Mouse (Mus musculus) heart, adult 11 months (tissue): ENCODE measurements around the gene Fkbp14.

Experiments
- DNase-seq: peaks from one replicate; pipeline ENCODE4 v3.0.0; 2022

Gene Fkbp14

DNA sequence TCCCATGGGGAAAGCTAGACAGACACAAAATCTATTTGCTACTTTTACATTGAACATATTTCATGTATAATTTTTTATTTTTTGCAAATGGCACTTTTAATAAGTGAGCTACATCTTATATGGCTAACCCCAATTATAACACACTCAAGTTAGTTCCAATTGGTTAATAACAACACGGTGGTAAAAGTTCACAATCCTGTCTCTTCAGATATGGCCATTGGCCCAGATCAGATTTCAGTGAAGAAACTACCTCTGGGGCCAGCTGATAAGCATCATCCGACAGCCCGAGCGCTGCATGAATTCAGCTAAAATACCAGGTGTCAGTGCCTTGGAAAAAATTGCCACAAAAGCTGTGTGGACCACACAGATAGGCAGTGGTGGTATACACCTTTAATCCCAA is 9.4 kb downstream of the Fkbp14 start:
- DNase-seq: no peak

DNA sequence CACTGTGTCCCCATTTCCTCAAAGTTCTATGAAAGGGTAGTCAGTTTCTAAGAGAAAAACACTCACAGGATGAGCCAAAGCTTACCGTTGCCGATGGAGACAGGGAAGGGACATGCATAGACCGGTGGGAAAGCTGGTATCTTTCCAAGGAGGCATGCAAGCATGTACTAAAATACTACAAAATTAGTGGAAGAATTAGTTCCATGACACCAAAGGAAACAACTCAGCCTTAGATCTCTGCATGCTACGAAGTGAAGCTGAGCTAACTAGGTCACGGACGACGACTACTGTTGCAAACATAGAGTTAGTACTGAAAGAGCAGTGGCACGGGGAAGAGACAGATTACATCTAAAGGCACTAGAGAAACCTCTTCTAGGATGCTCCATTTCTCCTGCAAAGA is 10.2 kb downstream of the Fkbp14 start:
- DNase-seq: peak; percentile 39

DNA sequence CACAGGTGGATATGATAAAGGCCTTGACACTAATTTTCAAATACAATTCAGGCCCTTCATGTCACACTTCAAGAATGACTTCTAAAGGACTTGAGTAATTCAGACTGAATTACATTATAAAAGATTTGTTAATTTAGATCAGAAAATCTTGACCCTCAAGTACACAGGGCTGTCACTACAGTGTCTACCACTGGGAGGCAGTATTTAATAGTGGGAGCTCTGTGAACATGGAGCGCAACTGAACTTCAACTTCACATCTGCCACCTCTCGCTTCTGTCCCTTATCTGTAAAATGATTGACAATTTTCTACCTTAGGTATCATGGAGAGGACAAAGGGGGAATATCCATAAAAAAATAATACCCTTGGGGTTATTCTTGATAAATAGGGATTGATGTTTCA is 10.9 kb downstream of the Fkbp14 start:
- DNase-seq: peak; percentile 69

DNA sequence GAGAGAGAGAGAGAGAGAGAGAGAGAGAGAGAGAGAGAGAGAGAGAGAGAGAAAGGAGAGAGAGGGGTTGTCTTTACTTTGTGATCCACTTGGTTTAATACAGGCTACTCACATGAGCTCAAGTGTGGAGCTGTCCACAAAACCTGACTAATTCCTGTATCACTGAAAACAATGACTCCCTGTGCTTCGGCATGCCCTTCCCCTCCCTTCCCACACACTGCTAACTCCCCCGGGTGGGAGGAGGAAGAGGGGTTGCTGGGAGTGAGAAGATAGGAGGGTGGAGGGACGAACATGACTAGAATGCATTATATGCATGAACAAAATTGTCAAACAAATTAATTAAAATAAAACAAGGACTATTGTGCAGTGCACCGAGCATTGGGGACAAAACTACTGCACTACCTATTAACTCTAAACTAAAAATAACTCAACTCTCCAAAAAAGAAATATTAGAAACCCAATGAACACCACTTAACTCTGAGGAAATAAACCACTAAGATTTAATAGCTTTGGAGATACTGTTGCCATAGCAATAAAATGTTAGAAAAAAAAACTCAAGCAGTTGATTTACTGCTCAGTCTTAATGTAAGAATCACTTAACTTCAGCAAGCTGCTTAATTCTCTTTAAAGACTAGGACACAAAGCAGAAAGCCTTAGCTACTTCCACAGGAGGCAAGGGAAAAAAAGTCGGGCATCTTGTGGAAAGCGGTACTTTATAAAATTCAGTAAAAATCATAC is 23.7 kb downstream of the Fkbp14 start:
- DNase-seq: peak; percentile 34

DNA sequence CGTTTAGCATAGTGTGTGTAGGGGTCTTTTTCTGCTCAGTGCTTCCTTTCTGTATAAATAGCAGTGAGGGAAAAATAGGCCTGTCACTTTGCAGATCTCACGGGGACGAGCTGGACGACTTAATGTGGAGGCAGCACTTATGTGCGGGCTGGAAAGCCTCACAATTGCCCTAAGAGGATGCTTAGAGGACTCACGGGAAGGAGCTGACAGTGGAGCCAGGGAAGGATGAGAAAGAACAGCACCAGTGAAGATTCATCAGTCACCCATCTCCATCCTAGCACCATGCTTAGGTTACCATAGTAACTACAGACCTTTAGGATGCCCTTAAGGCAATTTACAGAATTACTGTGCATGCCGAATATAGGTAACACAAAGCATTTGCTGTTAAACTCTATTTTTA is 27.3 kb downstream of the Fkbp14 start:
- DNase-seq: peak; percentile 23

DNA sequence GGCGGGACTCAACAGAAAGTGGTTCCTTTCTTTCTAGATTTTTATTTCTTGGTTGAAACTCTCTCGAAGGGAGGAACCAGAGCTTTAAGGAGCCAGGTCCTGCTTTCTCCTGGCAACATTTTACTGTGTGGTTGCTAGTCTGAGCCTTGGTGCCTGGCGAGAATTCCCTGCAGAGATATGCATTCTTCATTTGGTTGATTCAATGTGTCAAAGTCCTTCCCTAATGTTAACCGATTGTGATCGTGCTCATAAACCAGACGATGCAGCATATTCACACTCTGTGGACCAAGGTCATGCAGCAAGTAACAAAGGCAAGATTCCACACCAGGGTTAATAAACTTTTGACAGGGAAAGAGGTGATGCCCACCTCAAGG is 30.6 kb downstream of the Fkbp14 start:
- no peak for DNase-seq

DNA sequence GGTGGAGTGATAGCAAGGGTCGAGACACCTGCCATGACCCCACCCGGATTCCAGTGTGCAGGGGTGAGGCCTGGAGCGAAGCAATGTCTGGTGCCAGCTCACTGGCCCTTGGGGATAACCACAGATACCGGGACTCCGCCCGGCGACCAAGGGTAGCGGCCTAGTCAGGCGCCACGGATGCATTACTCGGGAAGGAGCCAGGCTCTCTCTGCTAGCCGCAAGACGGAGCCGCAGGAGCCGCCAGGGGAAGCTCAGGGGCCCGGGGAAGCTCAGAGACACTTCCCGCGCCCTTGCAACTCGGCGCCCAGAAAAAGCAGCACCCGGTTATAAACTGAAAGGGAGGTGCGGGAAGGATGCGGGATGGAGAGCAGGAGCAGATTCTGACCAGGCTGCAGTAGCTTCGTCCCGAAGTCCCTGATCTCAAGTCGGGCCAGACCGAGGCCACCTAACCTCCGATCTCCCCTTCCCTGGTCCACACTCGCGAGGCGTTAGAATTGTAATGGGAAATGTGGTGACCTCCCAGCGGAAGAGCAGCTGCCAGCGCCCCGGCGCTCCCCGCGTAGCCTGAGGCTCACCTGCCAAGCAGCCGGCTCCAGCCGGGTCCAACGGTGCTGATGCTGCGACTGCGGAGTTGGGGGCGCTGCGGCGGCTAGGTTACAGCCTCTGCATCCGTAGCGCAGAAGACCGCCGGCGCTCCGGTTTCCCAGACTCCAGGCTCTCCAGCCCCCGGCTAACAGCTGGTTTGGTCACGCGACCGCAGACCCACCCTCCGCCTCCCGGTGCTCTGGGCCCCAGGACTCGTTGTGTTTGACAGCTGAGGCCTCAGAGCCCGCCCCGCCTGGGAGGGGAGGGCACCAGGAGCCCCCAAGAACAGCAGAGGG is 31.2 kb downstream of the Fkbp14 start, which contains the start of gene Scrn1:
Gene Scrn1 (minus strand): TSS at position 825 of the 881 bp plus-strand sequence.
- DNase-seq: peak; percentile 98

DNA sequence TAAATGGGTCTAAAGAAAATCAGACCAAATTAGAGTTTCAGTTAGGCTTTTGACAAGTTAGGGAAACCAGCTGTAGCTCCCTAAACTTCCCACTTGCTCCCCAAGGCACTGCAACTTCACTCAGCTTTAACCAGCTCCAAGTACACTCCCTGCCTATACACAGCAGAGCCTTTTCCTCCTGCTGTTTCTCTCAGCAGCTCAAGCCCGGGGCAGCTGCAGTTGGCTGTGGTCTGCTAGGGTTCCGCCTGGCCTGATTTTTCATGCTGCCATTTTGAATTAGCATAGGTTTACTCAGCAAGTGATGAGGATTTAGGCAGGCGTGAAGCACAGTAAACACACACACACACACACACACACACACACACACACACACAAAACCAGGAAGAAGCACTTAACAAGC is 32.1 kb downstream of the Fkbp14 start:
- DNase-seq: peak; percentile 94

DNA sequence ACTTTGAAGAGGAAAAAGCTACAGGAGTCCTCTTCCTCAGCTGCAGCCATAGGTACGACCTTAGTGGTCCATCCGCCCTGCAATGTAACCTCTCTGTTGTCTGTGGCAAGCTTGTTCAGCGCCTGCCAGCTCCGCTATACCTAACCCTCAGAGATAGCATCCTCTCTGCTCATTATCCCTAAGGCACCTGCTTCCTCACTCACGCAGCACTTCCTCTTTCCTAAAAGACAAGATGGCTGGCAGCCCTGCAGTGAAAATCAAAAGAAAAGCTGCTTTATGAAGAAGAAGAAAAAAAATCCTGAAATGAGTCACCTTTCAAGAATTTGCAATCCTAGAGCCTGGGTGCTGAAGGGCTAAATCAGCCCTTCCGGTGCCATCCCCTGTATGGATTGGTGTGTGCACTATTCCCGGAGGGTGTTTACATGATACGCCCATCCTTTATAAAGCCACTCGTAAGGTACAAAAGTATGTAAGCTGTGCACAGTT is 32.6 kb downstream of the Fkbp14 start:
- DNase-seq: peak; percentile 87

DNA sequence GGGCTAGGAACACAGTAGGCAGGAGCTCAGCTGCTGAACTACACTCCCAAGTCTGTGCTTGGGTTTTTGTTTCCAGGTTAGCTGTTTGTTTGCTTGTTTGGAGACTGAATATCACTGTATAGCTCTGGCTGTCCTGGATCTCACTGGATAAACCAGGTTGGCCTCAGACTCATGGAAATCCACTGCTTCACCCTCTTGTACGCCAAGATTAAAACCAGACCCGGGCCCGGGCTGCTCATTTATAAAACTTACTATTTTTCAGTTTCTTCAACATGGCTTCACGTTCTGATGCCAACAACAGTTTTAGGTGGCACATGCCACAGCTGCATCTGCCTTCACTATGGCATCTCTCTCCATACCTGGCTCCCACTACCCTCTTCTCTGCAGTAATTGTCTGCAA is 33.5 kb downstream of the Fkbp14 start:
- DNase-seq: peak; percentile 54

DNA sequence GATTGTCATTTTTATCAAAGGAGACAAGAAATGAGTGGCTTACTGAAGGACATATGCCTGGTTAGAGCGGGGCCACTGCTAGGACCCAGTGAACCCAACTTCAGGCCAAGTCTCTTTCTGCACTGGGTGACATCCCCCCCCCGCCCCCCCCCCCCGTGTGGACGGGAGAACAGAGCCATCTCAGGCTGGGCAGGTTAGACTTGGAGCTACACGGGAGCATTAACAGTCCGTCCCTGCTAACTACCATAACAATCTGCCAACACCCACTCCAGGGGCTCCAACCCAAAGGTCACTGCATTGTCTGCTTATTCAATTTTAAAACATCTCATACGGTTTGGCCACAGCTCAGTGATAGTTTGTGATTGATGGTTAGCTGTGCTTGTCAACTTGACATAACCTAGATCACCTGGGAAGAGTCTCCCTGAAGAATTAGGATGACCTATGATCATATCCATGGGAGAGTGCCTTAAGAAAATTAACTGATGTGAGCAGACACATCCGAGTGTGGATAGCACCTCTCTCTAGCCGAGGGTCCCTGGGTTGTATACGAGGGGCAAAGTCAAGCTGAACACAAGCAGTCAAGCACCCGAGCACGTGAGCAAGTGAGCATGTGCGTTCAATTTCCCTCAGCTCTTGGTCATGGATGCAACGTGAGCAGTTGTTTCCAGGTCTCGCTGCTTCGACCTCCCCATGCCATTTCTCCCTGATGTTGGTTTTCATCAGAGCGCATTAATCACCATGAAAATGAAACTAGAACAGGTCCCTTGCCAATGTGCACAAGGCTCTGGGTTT is 34.9 kb downstream of the Fkbp14 start:
- peak; percentile 69 for DNase-seq

DNA sequence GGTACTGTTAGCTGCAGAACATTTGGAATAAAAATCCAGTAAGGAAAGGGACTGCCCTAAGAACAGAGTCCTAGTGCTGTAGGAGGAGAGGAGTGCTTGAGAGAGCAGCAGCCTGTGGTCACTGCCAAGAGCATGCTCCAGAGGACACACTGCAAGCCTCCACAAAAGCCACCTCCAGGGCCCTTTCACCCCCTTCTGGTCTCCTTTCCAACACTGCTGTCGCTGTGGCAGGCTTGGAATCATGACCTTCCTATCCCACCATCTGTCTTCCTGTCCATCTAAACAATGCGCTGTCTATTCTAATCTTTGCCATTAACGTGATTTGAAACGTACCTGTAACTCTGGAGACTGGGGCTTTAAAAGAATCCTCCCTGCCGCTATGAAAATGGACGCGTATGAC is 38.6 kb downstream of the Fkbp14 start:
- DNase-seq: peak; percentile 56

DNA sequence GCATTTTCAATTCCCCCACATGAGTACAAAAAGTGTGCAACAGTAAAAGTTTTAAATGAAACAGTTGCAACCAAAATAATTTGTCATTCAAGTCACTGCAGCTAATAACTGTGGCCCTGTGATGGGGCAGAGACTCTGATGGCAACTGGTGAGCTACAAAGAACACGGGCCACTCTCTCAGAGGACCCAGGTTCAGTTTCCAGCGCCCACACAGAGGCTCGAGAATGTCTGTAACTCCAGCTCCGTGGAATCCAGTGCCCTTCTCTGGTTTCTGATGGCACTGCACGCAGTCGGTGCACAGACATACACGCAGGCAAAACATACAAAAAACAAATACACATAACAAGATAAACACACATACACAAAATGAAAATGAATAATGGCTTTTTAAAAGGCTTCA is 39.4 kb downstream of the Fkbp14 start:
- peak; percentile 81 for DNase-seq

DNA sequence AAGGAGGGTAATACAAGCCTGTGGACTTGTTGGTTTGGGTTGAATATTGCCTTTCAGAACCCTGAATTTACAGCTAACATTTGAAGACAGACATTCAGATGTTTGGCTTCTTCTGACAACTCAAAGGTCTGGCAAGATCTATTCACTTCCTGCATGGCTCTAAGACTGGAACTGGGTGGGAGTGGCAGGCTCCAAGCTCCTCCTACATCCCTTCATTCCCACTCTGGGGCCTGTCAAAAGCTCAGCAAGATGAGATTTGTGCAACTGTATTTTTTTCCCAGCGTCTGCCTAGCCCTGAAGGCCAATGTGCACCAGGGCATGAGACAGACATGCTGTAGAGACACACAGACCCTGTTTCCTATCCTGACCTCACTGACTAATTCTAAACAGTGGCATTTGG is 41.3 kb downstream of the Fkbp14 start:
- peak; percentile 92 for DNase-seq

DNA sequence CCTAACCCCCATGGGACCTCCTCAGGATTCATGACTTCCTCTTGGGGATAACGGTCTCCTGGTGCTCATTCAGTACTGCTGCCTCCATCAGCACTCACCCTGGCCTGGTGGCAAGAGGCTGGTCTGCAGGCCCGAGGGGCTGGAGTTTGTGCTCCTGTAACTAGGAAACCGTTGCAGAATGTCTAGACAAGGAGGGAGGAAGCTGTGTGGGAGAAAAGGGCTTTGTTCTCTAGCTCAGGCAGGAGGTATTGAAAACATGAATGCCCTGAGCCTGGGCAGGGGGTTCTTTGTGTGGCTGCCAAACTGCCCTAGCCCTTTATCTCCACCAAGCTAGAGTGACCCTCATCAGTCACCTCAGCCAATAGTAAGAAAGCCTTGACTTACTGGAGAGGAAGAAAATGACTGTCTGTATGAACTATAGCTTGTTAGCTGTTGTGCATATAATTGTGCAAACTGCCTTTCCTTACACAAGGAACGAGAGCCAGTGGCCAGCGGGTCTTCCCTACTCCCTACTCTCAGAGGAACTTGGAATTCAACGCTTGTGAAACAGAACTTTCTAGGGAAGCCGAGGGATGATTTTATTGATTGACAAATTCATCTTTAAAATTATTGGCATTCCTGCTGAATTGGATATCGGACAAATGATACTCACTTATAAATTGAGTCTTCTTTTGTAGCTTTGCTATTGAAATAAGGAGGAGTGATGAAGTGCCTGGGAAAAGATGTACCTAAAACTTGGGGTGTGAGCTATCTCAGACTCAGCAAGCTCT is 42.6 kb downstream of the Fkbp14 start:
- peak; percentile 78 for DNase-seq

DNA sequence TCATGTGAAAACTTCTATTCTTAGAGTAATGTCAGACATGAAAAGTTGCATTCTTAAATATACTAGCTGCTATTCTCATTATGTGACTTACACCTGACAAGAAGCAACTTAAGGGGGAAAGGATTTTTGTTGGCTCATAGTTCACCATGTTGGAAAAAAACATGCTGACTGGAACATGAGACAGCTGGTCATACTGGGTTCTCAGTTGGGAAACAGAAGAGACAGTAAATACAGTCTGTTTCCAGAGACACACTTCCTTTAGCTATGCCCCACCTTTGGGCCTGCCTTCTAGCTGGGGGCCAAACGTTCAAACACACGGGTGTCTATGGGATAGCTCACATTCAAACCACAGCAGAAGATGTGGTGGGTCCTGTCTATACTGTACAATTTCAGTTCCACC is 43.5 kb downstream of the Fkbp14 start:
- peak; percentile 37 for DNase-seq

DNA sequence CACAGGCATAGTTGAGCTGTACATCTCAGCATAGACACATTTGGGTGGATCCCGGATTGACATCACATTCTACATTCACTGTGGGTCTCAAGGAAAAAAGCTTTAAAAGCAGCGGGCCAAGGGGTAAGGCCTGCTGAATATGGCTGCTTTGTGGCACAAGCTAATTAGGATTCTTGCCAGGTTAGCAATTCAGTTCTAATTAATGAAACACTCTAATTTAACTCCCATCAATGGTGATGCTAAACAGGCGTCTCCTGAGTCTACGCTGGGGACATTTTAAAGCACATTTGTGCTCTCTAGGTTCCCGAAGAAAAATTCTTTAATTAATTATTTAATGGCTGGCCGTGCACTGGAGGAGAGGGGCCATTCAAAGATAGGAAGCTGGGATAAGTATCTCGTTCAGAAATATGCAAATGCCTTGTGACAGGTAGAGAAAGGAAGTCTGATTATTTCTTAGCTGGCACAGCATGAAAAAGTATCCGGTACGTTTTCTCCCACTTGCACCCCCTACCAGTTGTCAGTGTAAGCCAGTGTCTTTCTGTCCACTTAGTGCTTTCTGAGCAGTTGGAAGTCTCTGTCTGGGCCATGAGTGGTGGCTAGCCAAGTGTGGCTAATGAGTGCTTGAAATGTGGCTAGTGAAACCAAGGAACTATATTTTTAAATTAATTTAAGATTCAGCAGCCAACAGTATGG is 44.2 kb downstream of the Fkbp14 start:
- DNase-seq: peak; percentile 58

DNA sequence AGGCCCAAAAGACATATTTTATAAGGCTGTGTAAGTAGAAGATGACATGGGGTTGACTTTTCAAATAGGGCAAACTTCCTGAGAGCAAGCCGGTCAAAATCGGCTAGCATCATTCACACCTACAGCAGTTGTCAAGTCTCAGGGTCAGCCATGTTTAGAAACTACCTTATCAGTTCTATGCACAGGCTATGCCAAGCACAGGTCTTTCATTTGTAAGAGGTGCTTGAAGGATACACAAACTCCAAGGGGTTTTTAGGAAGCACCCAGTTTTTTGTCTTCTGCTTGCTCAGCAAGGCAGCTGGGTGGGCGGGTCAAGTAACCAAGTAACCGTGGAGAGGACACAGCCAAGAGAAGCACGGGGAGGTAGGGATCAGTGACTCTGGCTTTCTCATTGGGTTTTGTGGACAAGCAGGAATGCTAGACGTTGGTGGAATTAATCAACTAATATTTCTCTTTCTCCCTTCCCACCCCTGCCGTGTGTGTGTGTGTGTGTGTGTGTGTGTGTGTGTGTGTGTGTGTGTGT is 46.2 kb downstream of the Fkbp14 start:
- peak; percentile 90 for DNase-seq

DNA sequence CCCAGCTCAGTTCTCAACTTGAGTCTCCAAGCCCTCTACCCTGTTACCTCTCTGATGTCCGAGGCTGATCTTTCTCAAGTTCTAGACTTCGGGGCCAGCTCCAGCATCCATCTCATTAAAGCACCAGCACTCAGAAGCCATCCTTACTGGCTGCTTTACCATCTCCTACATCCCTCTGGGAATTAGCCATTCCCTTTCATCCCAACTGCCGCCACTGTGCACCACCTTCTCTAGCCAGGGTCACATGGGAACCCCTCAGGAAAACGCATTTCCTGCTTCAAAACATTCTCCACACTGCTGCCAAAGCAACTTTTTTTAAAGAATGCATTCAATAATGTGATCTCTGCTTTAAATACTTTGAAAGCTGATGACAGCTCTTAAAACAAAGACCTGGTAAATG is 47.8 kb downstream of the Fkbp14 start:
- peak; percentile 90 for DNase-seq

DNA sequence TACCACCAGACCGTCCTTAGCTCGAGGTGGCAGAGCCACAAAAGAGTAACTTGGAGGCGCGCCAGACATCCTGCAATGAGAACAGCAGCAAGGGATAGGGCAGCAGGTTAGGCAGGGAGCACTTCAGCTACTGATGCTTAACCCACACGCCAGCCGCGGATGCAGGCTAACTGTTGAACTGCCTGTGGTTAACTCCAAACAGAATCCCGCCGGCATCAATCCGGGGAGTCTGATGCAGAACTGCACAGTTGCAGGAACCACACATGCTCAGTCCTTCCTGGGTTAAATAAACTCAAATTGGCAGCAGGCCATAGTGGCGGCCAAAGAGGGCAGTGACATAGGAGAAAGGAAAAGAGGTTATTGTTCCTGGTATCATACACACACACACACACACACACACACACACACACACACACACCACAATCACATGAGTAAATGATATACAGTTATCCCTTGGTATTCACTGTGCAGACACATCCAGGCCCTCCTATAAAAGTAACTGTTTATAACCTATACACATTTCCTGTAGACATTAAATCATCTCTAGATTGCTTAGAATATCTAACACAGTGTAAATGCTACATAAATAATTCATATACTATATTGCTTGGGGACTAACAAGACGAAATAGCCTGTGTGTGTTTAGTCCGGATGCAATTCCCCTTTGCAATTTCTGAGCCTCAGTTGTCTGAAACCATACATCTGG is 48.6 kb downstream of the Fkbp14 start:
- DNase-seq: peak; percentile 90

DNA sequence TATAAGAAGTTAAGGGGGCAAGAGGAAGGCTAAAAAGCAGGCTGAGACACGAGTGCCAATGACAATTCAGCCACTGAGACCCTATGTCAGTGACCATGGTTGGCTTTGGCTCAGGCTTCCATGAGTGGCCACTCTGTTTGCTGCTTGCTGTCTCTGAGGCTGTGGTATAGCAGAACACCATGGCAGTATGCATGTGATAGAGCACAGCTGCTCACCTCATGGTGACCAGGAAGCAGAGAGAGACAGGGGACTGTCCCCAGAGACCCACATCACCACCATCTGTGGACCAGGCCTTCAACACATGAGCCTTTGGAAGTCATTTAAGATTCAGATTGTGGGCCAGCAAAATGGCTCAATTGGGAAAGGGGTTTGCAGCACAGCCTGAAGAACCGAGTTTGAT is 53.5 kb downstream of the Fkbp14 start:
- peak; percentile 78 for DNase-seq
